Mouse (Mus musculus) common myeloid progenitor, adult 5-6 weeks (primary cell): ENCODE data around the gene Dlec1. TPM values are rescaled to one million over a fixed set of nuclear protein-coding genes. Genes with fewer than 3 reads are reported as not detected.
A peak's percentile ranks its signal among the peaks of the same experiment; 100 is the strongest.

Source experiments
- ATAC-seq: replicated peaks from 2 replicates; pipeline ENCODE4 v1.8.0; 2016; ENCODE audit warnings: low read depth, mild to moderate bottlenecking, moderate TSS enrichment, inconsistent platforms; ENCODE audit not compliant: poor library complexity, severe bottlenecking
- total RNA-seq: library from RNA; stranded (forward); fragments of 200-1000, 187-1606 nt; gene quantifications from 2 replicates; pipeline ENCODE4 v1.2.3, GENCODE M21; 2017

Gene Dlec1
- total RNA-seq, 1 experiment from 2014 or later: not detected

DNA sequence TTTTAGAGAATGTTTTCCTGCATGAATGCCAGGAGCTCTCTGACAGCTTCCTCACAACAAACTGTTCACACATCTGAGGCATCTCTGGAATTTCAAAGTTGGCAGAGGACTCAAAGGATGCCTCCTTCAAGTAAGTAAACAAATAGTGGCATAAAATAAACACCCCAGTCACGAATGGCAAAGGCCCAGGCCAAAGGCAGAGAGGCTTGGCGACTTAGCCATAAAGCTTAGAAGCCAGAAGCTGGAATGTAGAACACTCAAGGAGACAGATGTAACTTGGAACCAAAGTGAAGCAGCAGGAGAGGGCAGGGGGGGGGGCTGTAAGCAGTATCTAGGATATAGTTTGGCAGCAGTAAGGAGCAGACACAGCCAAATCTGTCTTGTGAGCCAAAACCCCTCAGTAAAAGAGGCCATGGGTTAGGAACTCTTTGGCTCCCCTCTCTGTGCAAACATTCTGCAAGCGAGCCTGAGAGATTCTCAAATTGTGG, 79.0 kb downstream of the Dlec1 start:
- no peak for ATAC-seq

GRCm38 (mm10) chr9:119192202-119192990, 90.1 kb downstream of the Dlec1 start:
- ATAC-seq: 0 out of 2 replicates have a peak, but pooled peaks have one; percentile 15

Other genes with a start within 250 kb of the Dlec1 start
- 6.3 and 7.8 TPM in 2 replicates for gene Ctdspl, start 176.0 kb upstream of the Dlec1 start, total RNA-seq
- 33.9 and 36.3 TPM in 2 replicates for gene Vill, start 49.7 kb upstream of the Dlec1 start, total RNA-seq
- not detected in 2 replicates for gene Plcd1, start 9.0 kb upstream of the Dlec1 start, total RNA-seq
- gene Acaa1b, start 54.6 kb downstream of the Dlec1 start, total RNA-seq: not detected in 2 replicates
- gene Gm47289, start 56.7 kb downstream of the Dlec1 start, total RNA-seq: not detected in 2 replicates
- gene Slc22a13, start 106.6 kb downstream of the Dlec1 start, total RNA-seq: not detected in 2 replicates
- gene Oxsr1, start 219.9 kb downstream of the Dlec1 start, total RNA-seq: 35.4 and 35.5 TPM in 2 replicates
- gene Acaa1a, start 237.2 kb downstream of the Dlec1 start, total RNA-seq: 20.1 and 23.1 TPM in 2 replicates
- gene Myd88, start 238.9 kb downstream of the Dlec1 start, total RNA-seq: 13.9 and 18.7 TPM in 2 replicates